Comparison of ENCODE assay signal across 13 mouse cellular contexts in the genomic region with DNA sequence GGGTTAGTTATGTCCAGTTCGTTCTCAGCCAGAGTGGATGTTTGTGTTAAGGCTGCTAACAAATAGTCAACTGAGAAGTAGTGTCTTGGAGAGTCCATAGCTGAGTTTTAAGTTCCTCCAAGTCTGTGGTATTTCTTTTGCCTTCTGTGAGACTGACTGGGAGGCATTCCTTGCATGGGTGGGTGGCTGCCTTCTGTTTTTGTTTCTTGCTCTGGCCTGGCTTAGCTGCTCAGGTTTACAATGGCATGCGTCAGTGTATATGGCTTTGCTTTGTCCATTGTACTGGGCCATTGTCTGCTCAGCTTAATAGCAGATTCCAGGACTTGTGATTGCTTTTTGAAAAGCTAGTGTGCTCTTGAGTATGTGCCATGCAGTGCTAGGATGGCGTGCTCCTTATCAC.
A peak's percentile ranks its signal among the peaks of the same experiment; 100 is the strongest.
DNase-seq lines count a peak whose midpoint lies in the region; ATAC-seq and TF ChIP-seq lines count a peak whose summit lies in the region.
"Had no signal": no experiment of that assay in that cellular context is flagged by ENCODE, and none has a peak within 500 bp of the region (broad histone marks: within the 10 kb centered on the region; RNA-seq: fewer than 3 reads in every experiment).

No protein-coding gene starts in this region.

- H3K9me3 ChIP-seq in embryonic facial prominence, embryonic 11.5 days (replicated peaks; ENCODE audit: control insufficient read depth, low read length), result no peaks in the 10 kb centered on the region
- no peaks in the 10 kb centered on the region for H3K9me3 ChIP-seq in embryonic facial prominence, embryonic 10.5 days
- H3K9me3 ChIP-seq in hindbrain, embryonic 10.5 days, result no peaks in the 10 kb centered on the region
- H3K9me3 ChIP-seq in hindbrain, postnatal 0 days (ENCODE audit: low read length), result no peaks in the 10 kb centered on the region
- H3K9me3 ChIP-seq: embryonic facial prominence, embryonic 12.5 days; liver, embryonic 12.5 days had no signal

- no peaks in the 10 kb centered on the region for H3K4me1 ChIP-seq in embryonic facial prominence, embryonic 11.5 days (ENCODE audit: control insufficient read depth, insufficient read depth, low read length)
- peaks cover 25% of the 10 kb centered on the region for H3K4me1 ChIP-seq in embryonic facial prominence, embryonic 10.5 days
- H3K4me1 ChIP-seq in hindbrain, embryonic 10.5 days (replicated peaks), result peaks cover 32% of the 10 kb centered on the region
- H3K4me1 ChIP-seq in hindbrain, postnatal 0 days (ENCODE audit: insufficient read depth, low read length), result no peaks in the 10 kb centered on the region

- H3K4me2 ChIP-seq in embryonic facial prominence, embryonic 11.5 days (ENCODE audit: low read depth, low read length), result no peak overlapping the region
- no peak overlapping the region for H3K4me2 ChIP-seq in hindbrain, postnatal 0 days (ENCODE audit: low read depth, low read length)
- H3K4me2 ChIP-seq: embryonic facial prominence, embryonic 12.5 days; liver, embryonic 12.5 days had no signal

- H3K9ac ChIP-seq in embryonic facial prominence, embryonic 11.5 days (replicated peaks; ENCODE audit: low read length), result no peak overlapping the region
- H3K9ac ChIP-seq in hindbrain, postnatal 0 days (replicated peaks; ENCODE audit: low read length), result no peak overlapping the region
- H3K9ac ChIP-seq: embryonic facial prominence, embryonic 12.5 days; liver, embryonic 12.5 days had no signal

- TF ChIP-seq CTCF in hindbrain, postnatal 0 days (IDR thresholded peaks at IDR 0.05; ENCODE audit: low read depth), result no peak

- no peak for ATAC-seq in embryonic facial prominence, embryonic 11.5 days (replicated peaks; ENCODE audit: insufficient number of reproducible peaks, low FRiP score, low TSS enrichment, low read depth)
- ATAC-seq in hindbrain, postnatal 0 days, result no peak
- ATAC-seq: forebrain, embryonic 14.5 days; liver, embryonic 12.5 days; lung, postnatal 0 days had no signal

- H3K4me3 ChIP-seq in embryonic facial prominence, embryonic 11.5 days (ENCODE audit: low read depth, low read length), result no peak overlapping the region
- H3K4me3 ChIP-seq in embryonic facial prominence, embryonic 10.5 days, result no peak overlapping the region
- H3K4me3 ChIP-seq in hindbrain, embryonic 10.5 days, result no peak overlapping the region
- no peak overlapping the region for H3K4me3 ChIP-seq in hindbrain, postnatal 0 days (ENCODE audit: low read length)
- H3K4me3 ChIP-seq: embryonic facial prominence, embryonic 12.5 days; liver, embryonic 12.5 days had no signal

- DNase-seq in embryonic facial prominence, embryonic 11.5 days (ENCODE audit: low spot score), result peak; percentile 29
- DNase-seq in embryonic facial prominence, embryonic 10.5 days (ENCODE audit: low spot score), result no peak
- DNase-seq in hindbrain, embryonic 10.5 days (ENCODE audit: low spot score), result peak; percentile 21
- DNase-seq in hindbrain, postnatal 0 days (ENCODE audit: low spot score), result no peak
- DNase-seq in ES-CJ7 (ENCODE audit: low read depth, low spot score), result peak; percentile 44
- peak; percentile 36 for DNase-seq in embryo, embryonic 9.5 days (ENCODE audit: extremely low spot score)
- no peak for DNase-seq in gastrocnemius, adult 8-10 months (ENCODE audit: low spot score in 2 of 2)
- DNase-seq in adrenal gland, postnatal 25 days, result no peak
- DNase-seq: cerebellum, adult 18-20 months had no signal

- no peaks in the 10 kb centered on the region for H3K36me3 ChIP-seq in embryonic facial prominence, embryonic 11.5 days (replicated peaks; ENCODE audit: control insufficient read depth, insufficient read depth, low read depth, low read length)
- no peaks in the 10 kb centered on the region for H3K36me3 ChIP-seq in embryonic facial prominence, embryonic 10.5 days (replicated peaks)
- no peaks in the 10 kb centered on the region for H3K36me3 ChIP-seq in hindbrain, embryonic 10.5 days
- no peaks in the 10 kb centered on the region for H3K36me3 ChIP-seq in hindbrain, postnatal 0 days (ENCODE audit: insufficient read depth, low read length)
- H3K36me3 ChIP-seq: embryonic facial prominence, embryonic 12.5 days; liver, embryonic 12.5 days had no signal

- H3K27ac ChIP-seq in embryonic facial prominence, embryonic 11.5 days (replicated peaks; ENCODE audit: low read depth, low read length), result no peak overlapping the region
- H3K27ac ChIP-seq in embryonic facial prominence, embryonic 10.5 days (replicated peaks), result no peak overlapping the region
- peak overlapping the region; percentile 40; the same call in 1 of the 2 replicates for H3K27ac ChIP-seq in hindbrain, embryonic 10.5 days
- no peak overlapping the region for H3K27ac ChIP-seq in hindbrain, postnatal 0 days
- H3K27ac ChIP-seq: embryonic facial prominence, embryonic 12.5 days; liver, embryonic 12.5 days had no signal

- no peaks in the 10 kb centered on the region for H3K27me3 ChIP-seq in embryonic facial prominence, embryonic 11.5 days (ENCODE audit: control insufficient read depth, insufficient read depth, low read length)
- no peaks in the 10 kb centered on the region for H3K27me3 ChIP-seq in embryonic facial prominence, embryonic 10.5 days (replicated peaks; ENCODE audit: low read depth, poor library complexity, severe bottlenecking)
- H3K27me3 ChIP-seq in hindbrain, embryonic 10.5 days (ENCODE audit: insufficient read depth, poor library complexity, severe bottlenecking), result no peaks in the 10 kb centered on the region
- H3K27me3 ChIP-seq in hindbrain, postnatal 0 days (ENCODE audit: insufficient read depth, low read length), result no peaks in the 10 kb centered on the region
- H3K27me3 ChIP-seq: embryonic facial prominence, embryonic 12.5 days; liver, embryonic 12.5 days had no signal

- WGBS in embryonic facial prominence, embryonic 11.5 days, result 66% methylated on average over 3 of the region's 3 CpGs
- WGBS in embryonic facial prominence, embryonic 10.5 days, result 51% methylated on average over 3 of the region's 3 CpGs
- WGBS in hindbrain, embryonic 10.5 days, result 30% methylated on average over 3 of the region's 3 CpGs
- WGBS in hindbrain, postnatal 0 days, result 40% methylated on average over 3 of the region's 3 CpGs

Comparison
In these comparisons a context has a peak if more than half of its experiments do, and no peak if none do; other contexts are left out.
1. DNase-seq: peak in embryonic facial prominence, embryonic 11.5 days (single experiment), hindbrain, embryonic 10.5 days (single experiment), ES-CJ7 (single experiment) and embryo, embryonic 9.5 days (single experiment); none in embryonic facial prominence, embryonic 10.5 days (single experiment), hindbrain, postnatal 0 days (single experiment), gastrocnemius, adult 8-10 months (0 of 2) and adrenal gland, postnatal 25 days (single experiment).